Mouse (Mus musculus): ENCODE results near the gene Lgi2. TPM values are rescaled to one million over a fixed set of nuclear protein-coding genes. Genes with fewer than 3 reads are reported as not detected.

Lgi2 gene
- polyA plus RNA-seq, 1 experiment = not detected

DNA sequence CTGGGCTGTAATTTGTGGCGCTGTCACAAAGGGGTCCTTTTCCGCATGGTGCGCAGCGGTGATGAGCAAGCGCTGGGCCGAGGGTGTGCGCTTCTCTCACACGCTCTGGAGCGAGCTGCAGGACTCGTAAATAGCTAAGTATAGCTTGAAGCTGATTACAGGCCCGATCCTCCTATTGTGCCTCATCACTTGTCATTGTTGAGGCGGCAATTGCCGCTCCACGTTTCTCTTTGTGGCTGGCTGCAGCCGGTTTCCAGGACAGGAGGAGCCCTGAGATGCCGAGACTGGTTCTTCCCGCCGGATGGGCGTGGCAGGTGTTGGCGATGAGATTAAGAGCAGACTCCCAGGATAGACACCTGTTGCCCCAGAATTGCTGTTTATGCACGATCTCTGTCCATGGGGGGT lies 50.2 kb downstream of the Lgi2 start:
- no peak for TF ChIP-seq POLR2A (IDR thresholded peaks at IDR 0.05; ENCODE audit: borderline replicate concordance, low read depth, low read length)
- no peak for TF ChIP-seq CTCF (IDR thresholded peaks at IDR 0.05; ENCODE audit: low read depth, low read length)
- no peak overlapping the region for H3K4me3 ChIP-seq (ENCODE audit: insufficient read depth, low read length)

DNA sequence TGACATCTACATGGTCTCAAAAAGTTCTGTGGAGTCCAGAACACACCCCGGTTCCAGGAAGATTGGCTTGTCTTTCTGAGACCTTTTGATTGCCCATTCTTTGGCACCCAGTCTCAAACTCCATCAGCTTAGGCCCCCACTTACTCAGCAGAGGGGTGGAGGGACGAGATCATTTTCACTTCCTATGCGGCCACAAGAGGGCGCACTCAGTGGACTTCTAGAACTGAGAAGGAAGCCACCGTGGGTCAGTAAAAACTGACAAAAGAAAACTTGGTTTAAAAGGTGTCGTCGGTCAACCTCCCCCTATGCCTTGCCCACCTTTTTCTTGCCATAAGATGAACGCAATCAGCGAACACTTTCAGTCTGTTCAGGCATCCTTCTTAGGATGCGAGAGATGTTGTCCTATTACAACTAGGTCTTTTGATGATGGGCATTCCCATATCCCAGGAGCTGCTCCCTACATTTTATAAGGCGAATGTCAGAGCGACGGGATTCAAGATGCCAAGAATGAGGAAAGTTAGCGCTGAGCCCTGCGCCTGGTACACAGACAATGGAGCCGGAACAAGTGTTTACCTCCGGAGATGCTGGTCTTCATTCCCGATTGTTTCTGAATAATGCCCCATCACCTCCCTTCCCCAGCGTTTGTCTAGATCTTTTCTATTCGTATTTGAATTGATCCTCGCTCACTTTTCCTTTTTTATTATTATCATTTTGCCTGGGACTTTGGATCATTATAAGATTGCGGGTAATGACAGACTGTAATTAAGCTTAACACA lies 50.8 kb downstream of the Lgi2 start:
- Histone ChIP-seq H3K27ac (ENCODE audit: insufficient read depth, low read depth, low read length) (no peak overlapping the region), H3K4me3 (ENCODE audit: insufficient read depth, low read length) (no peak overlapping the region), H3K4me1 (ENCODE audit: control insufficient read depth, insufficient read depth, low read length) (no peaks in the 10 kb centered on the region)
- TF ChIP-seq POLR2A (IDR thresholded peaks at IDR 0.05; ENCODE audit: borderline replicate concordance, low read depth, low read length) (no peak), CTCF (IDR thresholded peaks at IDR 0.05; ENCODE audit: low read depth, low read length) (peak; percentile 92)

More for the DNA sequence above, 50.2 kb downstream of the Lgi2 start:
- Histone ChIP-seq H3K4me1 (ENCODE audit: control insufficient read depth, insufficient read depth, low read length) (no peaks in the 10 kb centered on the region), H3K27ac (ENCODE audit: insufficient read depth, low read depth, low read length) (no peak overlapping the region)

DNA sequence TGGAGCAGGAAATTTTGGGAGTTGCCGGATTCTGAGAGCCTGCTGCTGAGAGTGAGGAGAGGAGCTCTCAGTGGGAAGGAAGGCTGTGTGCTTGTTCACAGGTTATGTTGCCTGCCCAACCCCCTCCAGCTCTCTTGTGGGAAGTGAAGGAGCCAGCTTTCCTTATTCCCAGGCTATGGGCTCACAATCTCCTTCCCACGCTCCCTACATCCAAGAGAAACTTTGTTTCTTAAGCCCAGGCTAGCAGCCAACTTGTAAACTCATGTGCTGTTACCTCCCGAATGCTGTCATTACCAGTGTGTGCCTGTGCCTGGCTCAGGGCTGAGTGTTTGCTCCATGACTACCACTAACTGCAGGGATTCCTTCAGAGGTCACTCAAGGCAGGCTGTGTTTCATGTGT lies 55.2 kb downstream of the Lgi2 start:
- Histone ChIP-seq H3K4me1 (ENCODE audit: control insufficient read depth, insufficient read depth, low read length) (no peaks in the 10 kb centered on the region), H3K4me3 (ENCODE audit: insufficient read depth, low read length) (no peak overlapping the region), H3K27ac (ENCODE audit: insufficient read depth, low read depth, low read length) (no peak overlapping the region)
- TF ChIP-seq POLR2A (IDR thresholded peaks at IDR 0.05; ENCODE audit: borderline replicate concordance, low read depth, low read length) (no peak), CTCF (IDR thresholded peaks at IDR 0.05; ENCODE audit: low read depth, low read length) (no peak)

DNA sequence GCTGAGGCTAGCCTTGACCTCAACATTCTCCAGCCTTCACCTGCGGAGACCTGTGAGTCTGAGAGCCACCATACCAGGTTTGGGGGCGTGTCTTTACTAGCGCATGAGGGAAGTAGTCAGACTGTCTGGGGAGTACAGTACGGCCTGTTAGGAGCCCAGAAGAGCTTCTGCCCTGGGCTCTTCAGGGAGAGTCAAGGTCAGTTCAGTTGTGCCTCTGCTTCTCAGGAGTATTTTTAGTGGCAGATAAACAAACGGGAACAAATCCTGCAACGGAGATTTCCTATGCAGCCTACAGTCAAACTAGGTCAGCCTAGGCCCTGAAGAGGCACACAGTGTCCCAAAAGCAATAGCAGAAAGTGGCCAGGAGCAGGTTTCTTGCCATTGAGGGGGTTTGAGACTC lies 56.8 kb downstream of the Lgi2 start:
- TF ChIP-seq POLR2A (IDR thresholded peaks at IDR 0.05; ENCODE audit: borderline replicate concordance, low read depth, low read length) (no peak), CTCF (IDR thresholded peaks at IDR 0.05; ENCODE audit: low read depth, low read length) (no peak)
- Histone ChIP-seq H3K4me3 (ENCODE audit: insufficient read depth, low read length) (no peak overlapping the region), H3K27ac (ENCODE audit: insufficient read depth, low read depth, low read length) (no peak overlapping the region), H3K4me1 (ENCODE audit: control insufficient read depth, insufficient read depth, low read length) (no peaks in the 10 kb centered on the region)

DNA sequence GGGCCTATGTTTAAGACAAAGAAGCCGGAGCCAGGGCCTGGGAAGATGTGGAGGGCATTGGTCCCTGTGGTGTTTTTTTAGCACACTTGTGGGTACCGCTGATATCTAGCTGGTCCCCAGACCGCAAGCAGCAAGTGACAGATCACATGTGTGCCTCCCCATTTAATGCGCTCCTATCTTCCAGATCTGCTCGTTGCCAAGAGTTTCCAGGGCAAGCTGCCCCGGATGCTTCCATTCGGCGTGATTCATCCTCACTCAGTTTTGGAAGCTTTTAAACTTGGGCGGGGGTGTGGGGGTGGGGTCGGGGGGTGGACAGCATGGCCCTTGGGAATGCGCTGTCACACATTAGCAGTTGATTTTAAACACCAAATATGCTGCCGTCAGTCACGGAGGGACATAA lies 61.6 kb downstream of the Lgi2 start:
- Histone ChIP-seq H3K4me1 (ENCODE audit: control insufficient read depth, insufficient read depth, low read length) (no peaks in the 10 kb centered on the region), H3K27ac (ENCODE audit: insufficient read depth, low read depth, low read length) (no peak overlapping the region), H3K4me3 (ENCODE audit: insufficient read depth, low read length) (no peak overlapping the region)
- TF ChIP-seq CTCF (IDR thresholded peaks at IDR 0.05; ENCODE audit: low read depth, low read length) (no peak), POLR2A (IDR thresholded peaks at IDR 0.05; ENCODE audit: borderline replicate concordance, low read depth, low read length) (no peak)

DNA sequence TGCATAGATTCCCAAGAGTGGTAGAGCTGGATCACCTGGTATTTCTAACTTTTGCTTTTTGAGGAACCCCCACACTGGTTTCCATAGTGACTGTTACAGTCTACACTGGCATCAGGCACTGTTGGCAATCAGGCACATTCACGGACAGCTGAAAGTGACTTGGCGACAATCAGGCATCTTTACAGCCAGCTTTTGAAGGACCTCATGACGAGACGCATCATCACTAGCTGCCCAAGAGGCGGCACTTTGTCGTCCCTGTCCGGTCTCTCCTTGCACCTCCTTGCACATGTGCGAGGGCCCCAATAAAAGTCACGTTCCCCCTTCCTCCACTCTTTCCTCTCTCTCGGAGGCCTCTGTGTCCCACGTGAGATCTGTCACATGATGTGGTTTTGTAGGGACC lies 62.1 kb downstream of the Lgi2 start:
- TF ChIP-seq CTCF (IDR thresholded peaks at IDR 0.05; ENCODE audit: low read depth, low read length) = no peak
- TF ChIP-seq POLR2A (IDR thresholded peaks at IDR 0.05; ENCODE audit: borderline replicate concordance, low read depth, low read length) = no peak
- no peaks in the 10 kb centered on the region for H3K4me1 ChIP-seq (ENCODE audit: control insufficient read depth, insufficient read depth, low read length)
- H3K27ac ChIP-seq (ENCODE audit: insufficient read depth, low read depth, low read length) = no peak overlapping the region
- H3K4me3 ChIP-seq (ENCODE audit: insufficient read depth, low read length) = no peak overlapping the region

DNA sequence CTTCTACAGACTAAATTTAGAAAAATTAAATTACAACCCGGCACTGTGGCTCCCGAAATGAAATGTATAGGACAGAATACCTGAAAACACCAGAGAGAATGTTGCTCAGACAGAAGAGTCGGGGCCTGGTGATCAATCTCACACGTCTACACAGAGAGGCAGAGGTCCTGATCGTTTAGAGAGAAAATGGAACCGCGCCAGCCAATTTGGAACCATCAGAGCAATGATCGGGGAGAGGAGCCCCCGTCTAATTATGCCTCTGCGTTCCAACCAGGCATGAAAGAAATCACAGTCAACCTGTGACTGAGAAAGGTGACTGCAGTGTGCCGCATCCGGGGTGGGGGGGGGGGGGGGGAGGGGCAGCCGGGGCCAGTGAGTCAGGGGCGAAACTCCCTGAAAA lies 70.6 kb downstream of the Lgi2 start:
- Histone ChIP-seq H3K4me1 (ENCODE audit: control insufficient read depth, insufficient read depth, low read length) (no peaks in the 10 kb centered on the region), H3K4me3 (ENCODE audit: insufficient read depth, low read length) (no peak overlapping the region), H3K27ac (ENCODE audit: insufficient read depth, low read depth, low read length) (no peak overlapping the region)
- TF ChIP-seq CTCF (IDR thresholded peaks at IDR 0.05; ENCODE audit: low read depth, low read length) (no peak), POLR2A (IDR thresholded peaks at IDR 0.05; ENCODE audit: borderline replicate concordance, low read depth, low read length) (no peak)

DNA sequence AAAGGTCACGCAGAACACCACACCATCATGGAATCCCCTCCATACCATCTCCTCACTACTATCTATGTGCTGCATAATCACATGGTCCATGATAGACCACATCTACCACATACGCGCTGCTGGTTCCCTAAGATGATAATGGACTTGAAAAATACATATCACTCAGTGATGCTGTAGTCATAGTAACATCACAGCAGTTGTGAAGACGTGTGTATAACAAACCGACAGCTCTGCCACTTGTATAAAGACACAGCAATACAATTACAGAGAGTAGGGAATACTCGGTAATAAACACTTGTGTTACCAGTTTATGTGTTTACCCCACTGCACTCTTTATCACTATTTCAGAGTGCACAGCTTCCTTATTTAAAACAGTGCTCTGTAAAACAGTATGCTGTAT lies 74.8 kb downstream of the Lgi2 start:
- Histone ChIP-seq H3K4me1 (ENCODE audit: control insufficient read depth, insufficient read depth, low read length) (no peaks in the 10 kb centered on the region), H3K4me3 (ENCODE audit: insufficient read depth, low read length) (no peak overlapping the region), H3K27ac (ENCODE audit: insufficient read depth, low read depth, low read length) (no peak overlapping the region)
- TF ChIP-seq POLR2A (IDR thresholded peaks at IDR 0.05; ENCODE audit: borderline replicate concordance, low read depth, low read length) (no peak), CTCF (IDR thresholded peaks at IDR 0.05; ENCODE audit: low read depth, low read length) (no peak)

DNA sequence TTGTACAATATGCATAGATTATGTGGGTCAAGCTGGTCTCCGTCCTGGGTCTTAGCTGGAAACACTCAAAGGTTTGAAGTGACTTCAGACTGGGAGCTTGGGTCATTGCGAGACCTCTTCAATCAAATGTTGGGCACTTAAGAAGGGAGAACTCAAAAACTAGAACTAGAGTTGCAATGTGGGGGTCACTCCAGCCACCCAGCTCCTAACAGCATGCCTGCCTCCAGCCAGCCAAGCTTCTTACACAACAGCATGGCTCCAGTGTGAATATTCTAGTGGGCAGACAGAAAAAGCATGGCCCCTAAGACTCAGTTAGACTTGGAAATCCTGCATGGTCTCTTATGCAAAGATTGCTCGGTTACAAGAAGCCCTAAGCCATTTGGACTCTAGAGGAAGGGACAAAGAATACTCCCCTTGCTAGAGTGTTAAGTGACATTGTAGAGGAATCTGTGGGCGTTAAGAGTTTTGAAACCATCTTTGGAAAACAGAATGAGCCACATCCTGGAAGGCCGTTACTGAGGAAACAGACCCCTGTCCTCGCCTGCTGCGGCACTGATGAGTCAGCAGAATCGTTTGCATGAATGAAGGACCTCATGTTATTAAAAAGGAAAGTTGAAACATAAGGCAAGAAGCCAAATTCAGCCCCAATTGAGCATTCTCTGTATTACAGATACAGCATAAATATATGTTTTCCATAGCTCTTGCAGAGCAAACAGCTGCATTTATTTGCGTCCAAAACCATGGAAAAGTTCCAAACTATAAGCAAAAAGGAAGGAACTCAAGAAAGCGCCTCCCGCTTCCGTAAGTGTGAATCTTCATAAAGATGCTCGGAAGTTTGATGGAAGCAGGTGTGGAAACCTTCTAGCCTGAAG lies 78.5 kb downstream of the Lgi2 start:
- Histone ChIP-seq H3K27ac (ENCODE audit: insufficient read depth, low read depth, low read length) (no peak overlapping the region), H3K4me1 (ENCODE audit: control insufficient read depth, insufficient read depth, low read length) (no peaks in the 10 kb centered on the region), H3K4me3 (ENCODE audit: insufficient read depth, low read length) (no peak overlapping the region)
- no peak for TF ChIP-seq CTCF (IDR thresholded peaks at IDR 0.05; ENCODE audit: low read depth, low read length)
- no peak for TF ChIP-seq POLR2A (IDR thresholded peaks at IDR 0.05; ENCODE audit: borderline replicate concordance, low read depth, low read length)

Other genes with a start within 250 kb of the Lgi2 start
- gene Sod3, start 202.7 kb downstream of the Lgi2 start, polyA plus RNA-seq (2012; ENCODE audit: insufficient read depth, insufficient read length, missing spikeins) = 0.39 and 0.49 TPM in 2 replicates
- gene Ccdc149, start 94.9 kb downstream of the Lgi2 start, polyA plus RNA-seq (2012; ENCODE audit: insufficient read depth, insufficient read length, missing spikeins) = not detected in 2 replicates
- 7.4 and 7.5 TPM in 2 replicates for gene Sepsecs, start 103.2 kb upstream of the Lgi2 start, polyA plus RNA-seq (2012; ENCODE audit: insufficient read depth, insufficient read length, missing spikeins)
- 11.0 and 11.7 TPM in 2 replicates for gene Pi4k2b, start 175.1 kb upstream of the Lgi2 start, polyA plus RNA-seq (2012; ENCODE audit: insufficient read depth, insufficient read length, missing spikeins)
- gene Zcchc4, start 208.9 kb upstream of the Lgi2 start, polyA plus RNA-seq (2012; ENCODE audit: insufficient read depth, insufficient read length, missing spikeins) = 11.9 and 13.2 TPM in 2 replicates